Mouse (Mus musculus): Measurements from ENCODE around the gene Jkamp. TPM values are rescaled to one million over a fixed set of nuclear protein-coding genes. Genes with fewer than 3 reads are reported as not detected.

The Jkamp gene
- polyA plus RNA-seq, 1 experiment: 7.9 TPM

DNA sequence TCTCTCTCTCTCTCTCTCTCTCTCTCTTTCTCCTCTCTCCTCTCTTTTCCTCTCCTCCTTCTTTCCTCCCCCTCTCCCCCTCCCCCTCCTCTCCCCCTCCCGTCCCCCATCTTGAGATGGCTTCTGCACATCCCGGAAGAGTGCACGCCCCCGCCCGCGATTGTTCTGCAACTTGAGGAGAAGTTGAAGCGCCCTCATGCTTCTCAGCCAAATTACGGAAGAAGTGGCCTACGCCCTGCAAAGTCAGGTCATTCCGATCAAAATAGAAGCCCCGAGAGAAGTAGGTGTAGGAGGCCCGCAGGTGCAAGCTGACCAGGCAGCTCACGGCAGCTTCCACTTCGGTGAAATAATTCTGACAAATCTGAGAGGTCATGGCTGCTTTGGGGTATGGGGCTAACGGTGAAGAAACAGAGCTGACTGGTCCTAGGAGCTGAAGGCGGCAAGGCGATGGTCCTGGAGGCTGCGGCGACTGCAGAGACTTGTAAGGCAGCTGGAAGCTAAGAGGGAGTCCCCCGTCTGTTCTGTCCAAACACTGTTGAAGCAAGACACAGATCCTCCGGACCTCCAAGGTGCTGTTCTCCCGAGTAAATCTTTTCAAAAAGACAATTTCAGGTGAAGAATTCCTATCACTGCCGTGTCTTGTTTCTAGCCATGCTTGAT lies 30.4 kb downstream of the Jkamp start:
- H3K4me3 ChIP-seq (replicated peaks): no peak overlapping the region
- H3K4me1 ChIP-seq: peaks cover 4% of the 10 kb centered on the region; the same call in 1 of the 2 replicates
- TF ChIP-seq GATA1 (IDR thresholded peaks at IDR 0.05; ENCODE audit: borderline replicate concordance, low read length): no peak
- H3K27me3 ChIP-seq (replicated peaks): peaks cover 11% of the 10 kb centered on the region
- H3K9me3 ChIP-seq: peaks cover 4% of the 10 kb centered on the region; the same call in 1 of the 2 replicates
- H3K36me3 ChIP-seq (replicated peaks; ENCODE audit: low read length): no peaks in the 10 kb centered on the region

DNA sequence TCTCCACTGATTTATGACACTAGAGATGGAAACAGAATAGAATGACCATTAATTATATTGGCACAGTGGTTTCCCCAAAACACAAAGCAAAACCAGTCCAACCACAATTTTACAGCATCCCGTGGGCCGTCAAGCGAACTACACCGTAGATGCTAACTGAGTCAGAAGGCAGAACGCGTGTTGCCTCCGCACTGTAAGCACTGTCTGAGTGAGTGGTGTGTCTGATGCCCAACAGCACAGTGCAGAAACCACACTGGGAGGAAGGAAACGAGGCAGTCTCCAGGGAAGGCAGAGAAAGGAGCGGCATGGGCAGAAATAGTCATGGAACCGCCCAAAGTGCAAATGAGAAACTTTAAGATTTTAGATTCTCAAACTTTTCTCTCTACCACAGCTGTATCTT lies 43.8 kb downstream of the Jkamp start:
- peaks cover 10% of the 10 kb centered on the region for H3K9me3 ChIP-seq
- no peaks in the 10 kb centered on the region for H3K36me3 ChIP-seq (replicated peaks; ENCODE audit: low read length)
- H3K4me3 ChIP-seq (replicated peaks): no peak overlapping the region
- TF ChIP-seq GATA1 (IDR thresholded peaks at IDR 0.05; ENCODE audit: borderline replicate concordance, low read length): no peak
- no peak for TF ChIP-seq FLI1 (IDR thresholded peaks at IDR 0.05; ENCODE audit: low read length)
- H3K27me3 ChIP-seq (replicated peaks): no peaks in the 10 kb centered on the region
- H3K4me1 ChIP-seq: no peaks in the 10 kb centered on the region

DNA sequence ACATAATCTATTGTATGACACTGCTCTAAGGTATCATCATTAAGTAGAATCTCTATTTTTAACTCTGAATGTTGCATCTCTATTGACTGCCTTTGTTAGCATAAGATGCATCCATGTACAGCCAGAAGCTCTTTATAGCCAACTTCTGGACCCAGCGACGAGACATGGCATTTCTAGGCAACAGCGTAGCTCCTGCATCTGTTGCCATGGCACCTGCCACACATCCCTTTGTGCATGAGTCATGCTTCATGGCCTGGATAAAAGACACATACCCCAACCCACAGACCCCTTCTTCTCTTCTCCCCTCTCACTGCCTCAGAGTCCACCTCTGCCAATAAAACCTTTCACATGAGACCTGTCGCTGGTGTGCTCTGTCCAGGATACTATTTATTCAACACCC lies 65.4 kb downstream of the Jkamp start:
- TF ChIP-seq GATA1 (IDR thresholded peaks at IDR 0.05; ENCODE audit: borderline replicate concordance, low read length) (no peak), FLI1 (IDR thresholded peaks at IDR 0.05; ENCODE audit: low read length) (no peak)
- Histone ChIP-seq H3K27me3 (replicated peaks) (no peaks in the 10 kb centered on the region), H3K4me3 (replicated peaks) (no peak overlapping the region), H3K36me3 (replicated peaks; ENCODE audit: low read length) (no peaks in the 10 kb centered on the region), H3K4me1 (no peaks in the 10 kb centered on the region), H3K9me3 (no peaks in the 10 kb centered on the region)

Other genes starting within 250 kb of the Jkamp start
- not detected in 2 replicates for gene Gpr135, start 14.5 kb upstream of the Jkamp start, polyA plus RNA-seq (2012; ENCODE audit: insufficient read depth, low replicate concordance)
- 0.09 and 1.2 TPM in 2 replicates for gene L3hypdh, start 150 bp upstream of the Jkamp start, polyA plus RNA-seq (2012; ENCODE audit: insufficient read depth, low replicate concordance)
- not detected in 2 replicates for gene Ccdc175, start 99.4 kb downstream of the Jkamp start, polyA plus RNA-seq (2012; ENCODE audit: insufficient read depth, low replicate concordance)

Data from megakaryocyte, embryonic 14.5 days (primary cell).